Mouse (Mus musculus) hindbrain, postnatal 0 days (tissue): ENCODE results near the gene Eef1akmt1. TPM values are rescaled to one million over a fixed set of nuclear protein-coding genes. Genes with fewer than 3 reads are reported as not detected.

Experiments
- ATAC-seq: fragments of 200-750 bp; cut with Nextera tagmentation; 2 replicates; pipeline ENCODE4 v1.8.0; 2017; ENCODE audit warnings: mild to moderate bottlenecking, moderate TSS enrichment, moderate library complexity
- DNase-seq: peaks from one replicate; pipeline ENCODE4 v3.0.0-alpha.2; 2015; ENCODE audit warnings: low spot score
- H3K27ac ChIP-seq: fragments of 300-500 bp; sonication (generic); 2 replicates; pipeline ENCODE4 v1.5.1; 2014; ENCODE audit warnings: mild to moderate bottlenecking
- H3K27me3 ChIP-seq: fragments of 300-500 bp; sonication (generic); 2 replicates; pipeline ENCODE4 v1.6.1; 2014; ENCODE audit warnings: low read length, mixed read lengths; ENCODE audit not compliant: insufficient read depth
- H3K36me3 ChIP-seq: fragments of 300-500 bp; sonication (generic); 2 replicates; pipeline ENCODE4 v1.6.1; 2014; ENCODE audit warnings: low read length, mixed read lengths; ENCODE audit not compliant: insufficient read depth
- H3K4me1 ChIP-seq: fragments of 300-500 bp; sonication (generic); 2 replicates; pipeline ENCODE4 v1.6.1; 2014; ENCODE audit warnings: antibody characterized with exemption, low read length, mixed read lengths; ENCODE audit not compliant: insufficient read depth
- H3K4me2 ChIP-seq: fragments of 300-500 bp; sonication (generic); 2 replicates; pipeline ENCODE4 v1.6.1; 2014; ENCODE audit warnings: low read depth, mild to moderate bottlenecking, low read length, moderate library complexity, mixed read lengths
- H3K4me3 ChIP-seq: fragments of 300-500 bp; sonication (generic); 2 replicates; pipeline ENCODE4 v1.5.1; 2014; ENCODE audit warnings: low read length
- H3K9ac ChIP-seq: fragments of 300-500 bp; sonication (generic); replicated peaks from 2 replicates; pipeline ENCODE4 v1.6.1; 2014; ENCODE audit warnings: mild to moderate bottlenecking, low read length, moderate library complexity, mixed read lengths
- H3K9me3 ChIP-seq: fragments of 300-500 bp; sonication (generic); 2 replicates; pipeline ENCODE4 v1.6.1; 2016; ENCODE audit warnings: low read length, mixed read lengths
- CTCF ChIP-seq: IDR thresholded peaks from 2 replicates; pipeline ENCODE4 v1.5.1; 2016; ENCODE audit warnings: antibody characterized with exemption, control low read depth, low read depth
- WGBS: fragments of 180-500 bp; shearing (Covaris S2); extraction: QIAGEN DNeasy Blood & Tissue Kit; methylation state at CpG from one replicate; pipeline ENCODE4 v1.1.7; 2014; 5-methylcytosine and 5-hydroxymethylcytosine counted together
- polyA plus RNA-seq: library from polyadenylated mRNA; unstranded; fragments of >200 nt; fragmentation: Nextera tagmentation; extraction: Ambion mirVana; gene quantifications from 2 replicates; pipeline ENCODE4 v1.2.1, GENCODE M21; 2015
- total RNA-seq: library from RNA; depleted of rRNA; stranded (reverse); fragments of >200 nt; gene quantifications from 2 replicates; pipeline ENCODE4 v1.2.3, GENCODE M21; 2014

Eef1akmt1 gene
- total and polyA plus RNA-seq, 2 experiments from 2014 or later, result 32.9 to 69.9 TPM

- Histone ChIP-seq H3K4me2 (peak overlapping the region; percentile 73), H3K4me1 (no peaks in the 10 kb centered on the region), H3K9ac (no peak overlapping the region), H3K27ac (peak overlapping the region; percentile 78; the same call in 1 of the 2 replicates), H3K9me3 (no peaks in the 10 kb centered on the region), H3K4me3 (peak overlapping the region; percentile 63), H3K36me3 (no peaks in the 10 kb centered on the region), H3K27me3 (no peaks in the 10 kb centered on the region)
- WGBS, result 63% methylated on average over 10 of the region's 10 CpGs
- ATAC-seq (peak; percentile 27), DNase-seq (no peak)
- no peak for TF ChIP-seq CTCF
Observed at GRCm38 (mm10) chr14:57526050-57526623, 45.3 kb downstream of the Eef1akmt1 start.

GRCm38 (mm10) chr14:57525388-57526049, 45.9 kb downstream of the Eef1akmt1 start:
- TF ChIP-seq CTCF, result peak; percentile 16; the same call in 1 of the 2 replicates
- H3K27me3 ChIP-seq, result no peaks in the 10 kb centered on the region
- peak overlapping the region; percentile 73 for H3K9ac ChIP-seq
- H3K4me3 ChIP-seq, result peak overlapping the region; percentile 63
- 1% methylated on average over 46 of the region's 60 CpGs for WGBS
- ATAC-seq (peak; percentile 78), DNase-seq (peak; percentile 58)
- H3K9me3 ChIP-seq, result no peaks in the 10 kb centered on the region
- H3K4me1 ChIP-seq, result no peaks in the 10 kb centered on the region
- H3K4me2 ChIP-seq, result peak overlapping the region; percentile 73
- no peaks in the 10 kb centered on the region for H3K36me3 ChIP-seq
- H3K27ac ChIP-seq, result peak overlapping the region; percentile 78

GRCm38 (mm10) chr14:57524671-57525387, 46.6 kb downstream of the Eef1akmt1 start, which contains the start of gene Il17d:
Gene Il17d (plus strand): TSS chr14:57524777.
- WGBS, result under 1% methylated on average over 35 of the region's 104 CpGs
- ATAC-seq, result peak; percentile 51

GRCm38 (mm10) chr14:57523762-57524161, 47.6 kb downstream of the Eef1akmt1 start:
- TF ChIP-seq CTCF, result no peak
- 86% methylated on average over 9 of the region's 9 CpGs for WGBS
- no peaks in the 10 kb centered on the region for H3K4me1 ChIP-seq
- peak overlapping the region; percentile 63; the same call in 1 of the 2 replicates for H3K4me3 ChIP-seq
- no peaks in the 10 kb centered on the region for H3K9me3 ChIP-seq
- no peaks in the 10 kb centered on the region for H3K27me3 ChIP-seq
- H3K9ac ChIP-seq, result no peak overlapping the region
- H3K27ac ChIP-seq, result no peak overlapping the region
- ATAC-seq, result no peak
- H3K4me2 ChIP-seq, result no peak overlapping the region; the same call in 1 of the 2 replicates
- no peak for DNase-seq
- no peaks in the 10 kb centered on the region for H3K36me3 ChIP-seq

More at GRCm38 (mm10) chr14:57524671-57525387, 46.6 kb downstream of the Eef1akmt1 start, which contains the start of gene Il17d:
- H3K36me3 ChIP-seq, result no peaks in the 10 kb centered on the region
- H3K4me3 ChIP-seq, result peak within 1 kb of the TSS; percentile 63
- peak within 1 kb of the TSS; percentile 78 for H3K27ac ChIP-seq
- no peaks in the 10 kb centered on the region for H3K4me1 ChIP-seq
- peak within 1 kb of the TSS; percentile 73 for H3K9ac ChIP-seq
- no peaks in the 10 kb centered on the region for H3K9me3 ChIP-seq
- no peak for TF ChIP-seq CTCF
- peak within 1 kb of the TSS; percentile 73 for H3K4me2 ChIP-seq
- no peaks in the 10 kb centered on the region for H3K27me3 ChIP-seq
- peak; percentile 69 for DNase-seq

- Histone ChIP-seq H3K4me2 (no peak overlapping the region), H3K9ac (no peak overlapping the region), H3K36me3 (no peaks in the 10 kb centered on the region), H3K4me1 (no peaks in the 10 kb centered on the region), H3K27ac (no peak overlapping the region), H3K4me3 (no peak overlapping the region), H3K27me3 (no peaks in the 10 kb centered on the region), H3K9me3 (no peaks in the 10 kb centered on the region)
- ATAC-seq (no peak), DNase-seq (no peak)
- TF ChIP-seq CTCF, result no peak
- WGBS, result 83% methylated on average over 7 of the region's 7 CpGs
Observed at GRCm38 (mm10) chr14:57517001-57517400, 54.4 kb downstream of the Eef1akmt1 start.

- Histone ChIP-seq H3K27me3 (no peaks in the 10 kb centered on the region), H3K4me3 (no peak overlapping the region), H3K9ac (no peak overlapping the region), H3K9me3 (no peaks in the 10 kb centered on the region), H3K27ac (no peak overlapping the region), H3K4me1 (no peaks in the 10 kb centered on the region), H3K36me3 (no peaks in the 10 kb centered on the region), H3K4me2 (no peak overlapping the region)
- TF ChIP-seq CTCF, result no peak
- WGBS, result 87% methylated on average over 6 of the region's 6 CpGs
- ATAC-seq, result no peak
- no peak for DNase-seq
Observed at GRCm38 (mm10) chr14:57515156-57515762, 56.2 kb downstream of the Eef1akmt1 start.
